Mouse (Mus musculus) liver, adult 10 weeks (tissue): ENCODE measurements around the gene Ovol3. TPM values are rescaled to one million over a fixed set of nuclear protein-coding genes. Genes with fewer than 3 reads are reported as not detected.

ENCODE experiments used
- polyA plus RNA-seq: library from polyadenylated mRNA; stranded (reverse); fragments of 350-450 nt; fragmentation: Illumina TruSeq; extraction: RNeasy Lipid Tissue Mini Kit (QIAGEN cat#74804); gene quantifications from one replicate; pipeline ENCODE4 v1.2.3, GENCODE M21; 2014; ENCODE audit warnings: low read depth, low replicate concordance

Ovol3 gene
- not detected for polyA plus RNA-seq

GRCm38 (mm10) chr7:30235625-30236024 is at the start of gene Ovol3:
Gene Ovol3 (minus strand): TSS chr7:30235725.

GRCm38 (mm10) chr7:30279951-30280669 is 44.6 kb upstream of the Ovol3 start, which contains the start of the genes Thap8 and Wdr62:
Gene Thap8 (plus strand): TSS chr7:30280094.
Gene Wdr62 (minus strand): TSS chr7:30280419.

GRCm38 (mm10) chr7:30231669-30232454 is 3.7 kb downstream of the Ovol3 start, which contains the start of the genes Polr2i and Tbcb:
Gene Polr2i (plus strand): TSS chr7:30231948.
Gene Tbcb (minus strand): TSS chr7:30232272.

GRCm38 (mm10) chr7:30198481-30198971 is 37.0 kb downstream of the Ovol3 start, which contains the start of gene Capns1:
Gene Capns1 (minus strand): TSS chr7:30198811.

GRCm38 (mm10) chr7:30183879-30184289 is 51.6 kb downstream of the Ovol3 start, which contains the start of gene Cox7a1:
Gene Cox7a1 (plus strand): TSS chr7:30184144.

Other genes starting within 250 kb of the Ovol3 start
- gene Zfp14, start 184.3 kb downstream of the Ovol3 start, polyA plus RNA-seq, result 1.3 TPM
- not detected for gene Zfp82, start 162.8 kb downstream of the Ovol3 start, polyA plus RNA-seq
- gene Gm26920, start 145.3 kb downstream of the Ovol3 start, polyA plus RNA-seq, result not detected
- gene Zfp566, start 145.2 kb downstream of the Ovol3 start, polyA plus RNA-seq, result 0.61 TPM
- gene Zfp260, start 140.9 kb downstream of the Ovol3 start, polyA plus RNA-seq, result 42.8 TPM
- not detected for gene Zfp382, start 113.8 kb downstream of the Ovol3 start, polyA plus RNA-seq
- 14.9 TPM for gene Zfp146, start 66.0 kb downstream of the Ovol3 start, polyA plus RNA-seq
- not detected for gene Cox7a1, start 51.6 kb downstream of the Ovol3 start, polyA plus RNA-seq
- 38.4 TPM for gene Capns1, start 36.9 kb downstream of the Ovol3 start, polyA plus RNA-seq
- gene Polr2i, start 3.8 kb downstream of the Ovol3 start, polyA plus RNA-seq, result 3.8 TPM
- 5.2 TPM for gene Tbcb, start 3.5 kb downstream of the Ovol3 start, polyA plus RNA-seq
- not detected for gene Thap8, start 44.4 kb upstream of the Ovol3 start, polyA plus RNA-seq
- 0.42 TPM for gene Wdr62, start 44.7 kb upstream of the Ovol3 start, polyA plus RNA-seq
- 0.19 TPM for gene Clip3, start 56.0 kb upstream of the Ovol3 start, polyA plus RNA-seq
- 1.9 TPM for gene Alkbh6, start 73.0 kb upstream of the Ovol3 start, polyA plus RNA-seq
- not detected for gene Syne4, start 79.1 kb upstream of the Ovol3 start, polyA plus RNA-seq
- gene E130208F15Rik, start 86.0 kb upstream of the Ovol3 start, polyA plus RNA-seq, result 0.50 TPM
- 2.9 TPM for gene Sdhaf1, start 88.2 kb upstream of the Ovol3 start, polyA plus RNA-seq
- 0.85 TPM for gene Lrfn3, start 127.0 kb upstream of the Ovol3 start, polyA plus RNA-seq
- gene Tyrobp, start 178.0 kb upstream of the Ovol3 start, polyA plus RNA-seq, result 6.5 TPM
- not detected for gene Hcst, start 184.1 kb upstream of the Ovol3 start, polyA plus RNA-seq
- not detected for gene Nfkbid, start 186.0 kb upstream of the Ovol3 start, polyA plus RNA-seq
- not detected for gene Aplp1, start 209.8 kb upstream of the Ovol3 start, polyA plus RNA-seq
- gene Kirrel2, start 222.0 kb upstream of the Ovol3 start, polyA plus RNA-seq, result not detected
- not detected for gene Nphs1, start 222.6 kb upstream of the Ovol3 start, polyA plus RNA-seq